Mouse (Mus musculus): Measurements from ENCODE around the gene Washc4.

DNA sequence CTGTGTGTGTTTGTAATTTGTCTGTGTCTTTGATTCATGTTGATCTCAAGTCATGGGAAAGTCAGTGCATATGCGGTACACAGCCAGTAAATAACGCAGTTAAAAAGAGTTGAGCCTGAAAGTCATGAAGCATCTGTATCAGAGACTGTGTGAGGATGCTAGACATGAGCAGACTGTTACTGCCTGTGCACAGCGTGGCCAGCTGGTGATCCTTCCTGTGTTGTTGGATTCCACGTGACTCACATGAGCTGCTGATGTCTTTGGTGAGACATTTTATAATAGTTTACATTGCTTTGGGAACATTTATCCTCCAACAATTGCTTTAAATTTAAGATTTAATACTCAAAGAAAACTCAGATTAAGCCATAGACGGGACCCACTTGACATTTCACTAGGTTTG lies 51.0 kb downstream of the Washc4 start:
- TF ChIP-seq CTCF (conservative IDR thresholded peaks at IDR 0.05; ENCODE audit: low read length) (no peak), POU5F1 (IDR thresholded peaks at IDR 0.05; ENCODE audit: borderline replicate concordance, low read length) (no peak)

Data from E14TG2a.4 (cell line).